Mouse (Mus musculus) stomach, embryonic 14.5 days (tissue): ENCODE measurements around the gene Nabp2. TPM values are rescaled to one million over a fixed set of nuclear protein-coding genes. Genes with fewer than 3 reads are reported as not detected.

ENCODE experiments used
- ATAC-seq: fragments of 200-750 bp; cut with Nextera tagmentation; 2 replicates; pipeline ENCODE4 v1.8.0; 2017; ENCODE audit warnings: low read depth, moderate TSS enrichment; ENCODE audit not compliant: insufficient number of reproducible peaks, insufficient read depth, low FRiP score
- H3K27ac ChIP-seq: fragments of 300-500 bp; sonication (generic); 2 replicates; pipeline ENCODE4 v1.5.1; 2014; ENCODE audit warnings: mild to moderate bottlenecking, low read length, moderate library complexity, mixed read lengths
- H3K27me3 ChIP-seq: fragments of 300-500 bp; sonication (generic); 2 replicates; pipeline ENCODE4 v1.6.1; 2014; ENCODE audit warnings: low read length, control low read depth, mixed read lengths; ENCODE audit not compliant: control insufficient read depth, insufficient read depth
- H3K36me3 ChIP-seq: fragments of 300-500 bp; sonication (generic); 2 replicates; pipeline ENCODE4 v1.6.1; 2014; ENCODE audit warnings: mild to moderate bottlenecking, control low read depth, low read length, moderate library complexity, mixed read lengths; ENCODE audit not compliant: control insufficient read depth, insufficient read depth
- H3K4me1 ChIP-seq: fragments of 300-500 bp; sonication (generic); 2 replicates; pipeline ENCODE4 v1.6.1; 2014; ENCODE audit warnings: low read length, control low read depth, mixed read lengths; ENCODE audit not compliant: control insufficient read depth, insufficient read depth
- H3K4me2 ChIP-seq: fragments of 300-500 bp; sonication (generic); replicated peaks from 2 replicates; pipeline ENCODE4 v1.6.1; 2014; ENCODE audit warnings: low read depth, low read length, control low read depth
- H3K4me3 ChIP-seq: fragments of 300-500 bp; sonication (generic); 2 replicates; pipeline ENCODE4 v1.5.1; 2014; ENCODE audit warnings: low read depth, low read length, control low read depth
- H3K9ac ChIP-seq: fragments of 300-500 bp; sonication (generic); replicated peaks from 2 replicates; pipeline ENCODE4 v1.6.1; 2014; ENCODE audit warnings: low read depth, mild to moderate bottlenecking, control low read depth, low read length, moderate library complexity, mixed read lengths
- H3K9me3 ChIP-seq: fragments of 300-500 bp; sonication (generic); 2 replicates; pipeline ENCODE4 v1.6.1; 2016; ENCODE audit warnings: low read depth, low read length, control low read depth; ENCODE audit not compliant: control insufficient read depth
- WGBS: fragments of 180-500 bp; shearing (Covaris S2); extraction: QIAGEN DNeasy Blood & Tissue Kit; methylation state at CpG from one replicate; pipeline ENCODE4 v1.1.7; 2014; 5-methylcytosine and 5-hydroxymethylcytosine counted together
- polyA plus RNA-seq: library from polyadenylated mRNA; unstranded; fragments of >200 nt; fragmentation: Nextera tagmentation; extraction: Ambion mirVana; gene quantifications from 2 replicates; pipeline ENCODE4 v1.2.1, GENCODE M21; 2014

The Nabp2 gene
- polyA plus RNA-seq, 1 experiment from 2014 or later, result 86.7 TPM

DNA sequence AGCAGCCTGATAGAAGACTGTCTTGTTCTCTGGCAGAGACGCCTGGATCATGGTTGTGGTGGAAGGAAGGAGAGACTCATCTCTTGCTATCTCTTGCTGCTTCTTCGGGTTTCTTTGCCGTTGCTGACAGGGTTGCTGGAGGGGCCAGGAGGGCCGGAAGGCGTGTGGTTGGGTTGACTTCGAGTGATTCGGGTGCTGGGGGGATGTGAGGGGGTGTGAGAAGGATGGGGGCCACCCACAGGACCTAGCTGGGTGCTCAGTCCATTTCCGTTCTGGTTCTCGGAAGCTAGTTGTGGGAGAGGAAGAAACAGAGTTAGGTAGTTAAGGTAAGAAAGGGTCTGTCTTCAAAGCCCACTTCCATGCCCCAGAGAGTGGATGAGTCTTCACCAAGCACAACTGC, 9.7 kb downstream of the Nabp2 start:
- no peaks in the 10 kb centered on the region for H3K27me3 ChIP-seq

DNA sequence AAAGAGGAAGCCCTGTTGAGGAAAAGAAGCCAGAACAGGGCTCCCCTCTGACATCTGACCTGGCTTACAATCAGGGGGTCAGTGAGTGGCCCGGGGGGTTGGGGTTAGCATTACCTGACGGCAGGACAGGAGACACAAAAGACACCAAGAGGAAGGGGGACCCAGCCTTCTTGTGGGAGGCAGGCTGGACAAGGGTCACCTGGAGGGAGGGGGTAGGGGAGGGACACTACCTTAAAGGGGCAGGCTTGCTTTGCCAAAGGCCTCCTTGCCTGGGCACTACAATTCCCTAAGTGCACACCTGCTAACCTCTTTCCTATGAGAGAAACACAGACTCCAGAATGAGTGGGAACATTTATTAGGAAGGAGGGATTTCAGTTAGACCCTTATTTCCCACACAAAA, 10.2 kb downstream of the Nabp2 start, which contains the start of gene Slc39a5:
Gene Slc39a5 (minus strand): TSS at position 174 of the 400 bp plus-strand sequence.
- Histone ChIP-seq H3K4me1 (no peaks in the 10 kb centered on the region), H3K9ac (no peak within 1 kb of the TSS), H3K4me3 (no peak within 1 kb of the TSS), H3K4me2 (no peak within 1 kb of the TSS), H3K27ac (no peak within 1 kb of the TSS), H3K36me3 (no peaks in the 10 kb centered on the region; the same call in 1 of the 2 replicates), H3K27me3 (no peaks in the 10 kb centered on the region), H3K9me3 (no peaks in the 10 kb centered on the region)
- WGBS, result 24% methylated on average over 2 of the region's 2 CpGs
- ATAC-seq, result no peak

More for the DNA sequence above, 9.7 kb downstream of the Nabp2 start:
- Histone ChIP-seq H3K36me3 (no peaks in the 10 kb centered on the region; the same call in 1 of the 2 replicates), H3K27ac (no peak overlapping the region), H3K9me3 (no peaks in the 10 kb centered on the region), H3K9ac (no peak overlapping the region), H3K4me1 (no peaks in the 10 kb centered on the region), H3K4me3 (no peak overlapping the region), H3K4me2 (no peak overlapping the region)
- WGBS, result 79% methylated on average over 9 of the region's 9 CpGs
- ATAC-seq, result no peak

DNA sequence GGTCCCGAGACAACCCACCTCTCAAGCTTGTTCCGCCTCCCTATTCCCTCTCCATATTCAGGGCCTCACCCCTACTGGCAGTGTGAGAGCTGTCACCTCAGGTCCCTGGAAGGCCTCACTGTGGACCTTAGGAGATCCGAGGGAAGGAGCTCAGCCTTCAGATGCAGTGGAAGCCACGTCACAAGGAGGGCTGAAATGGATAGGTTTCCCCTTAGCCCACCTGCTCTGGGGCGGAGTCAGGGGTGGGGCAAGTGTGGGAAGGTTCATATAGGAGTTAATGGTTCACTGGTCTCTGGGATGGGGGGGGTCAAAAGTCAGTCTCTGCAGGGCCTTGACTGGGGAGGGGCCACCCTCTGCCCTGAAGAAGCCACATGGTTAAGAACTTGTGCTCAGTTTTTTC, 11.0 kb downstream of the Nabp2 start:
- H3K4me1 ChIP-seq, result no peaks in the 10 kb centered on the region
- peaks cover 5% of the 10 kb centered on the region; the same call in 1 of the 2 replicates for H3K36me3 ChIP-seq
- 26% methylated on average over 5 of the region's 5 CpGs for WGBS
- no peak overlapping the region for H3K27ac ChIP-seq
- H3K27me3 ChIP-seq, result no peaks in the 10 kb centered on the region
- no peak overlapping the region for H3K4me3 ChIP-seq
- no peak overlapping the region for H3K9ac ChIP-seq
- peak; percentile 70 for ATAC-seq
- H3K9me3 ChIP-seq, result no peaks in the 10 kb centered on the region
- H3K4me2 ChIP-seq, result no peak overlapping the region

DNA sequence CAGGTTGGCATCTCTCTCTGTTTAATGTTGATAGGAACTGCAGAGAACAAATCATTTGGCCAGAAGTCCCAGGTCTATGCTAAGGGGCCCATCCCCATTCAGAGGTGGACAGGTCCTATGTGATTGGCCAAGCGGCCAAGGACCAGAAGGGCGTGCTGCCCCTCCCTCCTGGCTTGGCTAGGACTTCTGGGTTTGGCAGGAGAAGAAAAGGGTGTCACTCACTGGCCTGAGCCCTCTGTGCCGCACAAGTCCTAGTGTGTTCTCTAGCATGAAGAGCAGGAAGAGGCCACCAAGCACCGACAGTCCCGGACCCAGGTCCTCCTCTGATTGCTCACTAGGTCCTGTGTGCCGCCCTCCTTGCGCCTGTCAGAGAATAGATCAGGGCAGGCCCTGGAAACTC, 13.8 kb downstream of the Nabp2 start:
- no peak for ATAC-seq

DNA sequence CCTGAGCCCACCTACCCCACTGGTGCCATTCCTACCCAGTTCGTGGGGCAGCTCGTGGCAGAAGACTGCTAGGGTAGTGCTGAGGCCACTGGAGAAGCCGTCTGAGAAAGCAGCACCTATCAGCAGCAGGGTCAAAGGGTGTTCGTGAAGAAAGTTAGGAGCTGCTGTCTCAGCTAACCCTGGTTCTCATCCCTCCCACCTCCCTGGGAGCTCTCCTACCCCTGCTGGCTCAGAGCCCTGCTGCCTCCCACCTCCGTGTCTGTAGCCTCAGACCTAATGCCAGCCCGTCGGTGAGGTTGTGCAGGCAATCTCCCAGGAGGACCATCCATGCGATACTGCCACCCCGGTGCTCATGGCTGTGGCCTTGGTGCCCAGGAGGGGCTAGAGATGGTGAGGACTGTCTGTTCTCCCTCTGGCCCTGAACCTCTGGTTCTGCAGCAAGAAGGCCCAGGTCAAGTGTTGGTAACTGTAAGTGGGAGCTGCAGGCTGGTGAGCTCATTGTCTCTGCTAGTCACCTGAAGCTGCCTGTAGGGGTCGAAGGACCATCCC, 14.5 kb downstream of the Nabp2 start:
- ATAC-seq, result no peak
- Histone ChIP-seq H3K27ac (no peak overlapping the region), H3K27me3 (no peaks in the 10 kb centered on the region), H3K9me3 (no peaks in the 10 kb centered on the region), H3K4me3 (no peak overlapping the region), H3K9ac (no peak overlapping the region), H3K36me3 (peaks cover 25% of the 10 kb centered on the region), H3K4me1 (no peaks in the 10 kb centered on the region), H3K4me2 (no peak overlapping the region)
- WGBS, result 68% methylated on average over 10 of the region's 10 CpGs

More for the DNA sequence above, 13.8 kb downstream of the Nabp2 start:
- Histone ChIP-seq H3K4me3 (no peak overlapping the region), H3K4me2 (no peak overlapping the region), H3K9me3 (no peaks in the 10 kb centered on the region), H3K27ac (no peak overlapping the region), H3K9ac (no peak overlapping the region), H3K36me3 (peaks cover 20% of the 10 kb centered on the region), H3K27me3 (no peaks in the 10 kb centered on the region), H3K4me1 (no peaks in the 10 kb centered on the region)
- WGBS, result 60% methylated on average over 7 of the region's 7 CpGs

DNA sequence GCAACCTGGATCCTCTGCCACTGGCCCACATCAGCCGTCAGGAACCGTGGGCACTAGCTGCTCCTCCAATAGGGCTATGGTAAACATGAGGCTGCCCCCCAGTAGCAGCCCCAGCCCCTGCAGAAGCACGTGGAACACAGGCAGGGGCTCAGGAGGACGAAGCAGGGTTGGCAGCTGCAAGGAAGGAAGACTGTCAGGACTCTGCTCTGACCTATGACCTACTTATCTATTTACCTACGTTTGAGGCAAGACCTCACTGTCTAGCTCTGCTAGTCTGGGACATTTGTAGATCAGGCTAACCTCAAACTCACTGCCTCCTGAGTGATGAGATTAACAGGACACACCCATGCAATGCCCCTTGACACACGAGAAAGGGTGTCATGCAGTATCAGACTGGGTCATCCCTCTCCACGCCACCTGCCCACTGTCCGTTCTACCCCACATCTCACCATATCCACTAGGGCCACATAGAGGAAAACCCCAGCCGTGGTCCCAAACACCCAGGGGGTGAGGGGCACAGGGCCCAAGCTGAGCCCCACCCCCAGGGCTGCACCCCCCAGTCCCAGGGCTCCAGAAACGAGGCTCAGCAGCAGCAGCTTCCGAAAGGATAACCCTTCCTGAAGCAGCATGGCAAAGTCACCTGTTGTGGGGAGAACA, 15.1 kb downstream of the Nabp2 start:
- peaks cover 32% of the 10 kb centered on the region for H3K36me3 ChIP-seq
- 49% methylated on average over 11 of the region's 11 CpGs for WGBS
- H3K9ac ChIP-seq, result no peak overlapping the region
- no peak overlapping the region for H3K27ac ChIP-seq
- H3K9me3 ChIP-seq, result no peaks in the 10 kb centered on the region
- no peak overlapping the region for H3K4me2 ChIP-seq
- H3K4me1 ChIP-seq, result no peaks in the 10 kb centered on the region
- ATAC-seq, result no peak
- H3K4me3 ChIP-seq, result no peak overlapping the region
- no peaks in the 10 kb centered on the region for H3K27me3 ChIP-seq

DNA sequence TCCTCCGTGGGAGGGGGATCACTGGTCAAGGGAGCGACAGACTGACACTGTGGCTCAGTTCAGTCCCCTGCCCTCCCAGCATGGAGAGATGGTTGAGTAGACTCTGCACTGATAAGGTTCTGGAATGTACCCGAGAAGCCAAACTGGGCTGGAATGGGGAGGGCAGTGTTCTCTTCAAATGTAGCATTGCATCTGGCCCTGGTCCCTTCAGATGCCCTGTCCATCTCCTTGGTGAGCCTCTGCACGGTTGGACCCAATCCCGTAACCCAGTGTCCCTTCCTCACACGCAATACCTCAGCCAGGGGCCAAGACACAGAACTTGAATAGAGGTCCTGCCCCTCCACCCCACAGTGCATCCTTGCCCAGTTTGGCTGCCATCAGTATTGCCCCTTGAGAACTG, 19.4 kb downstream of the Nabp2 start:
- H3K9ac ChIP-seq, result no peak overlapping the region
- WGBS, result 78% methylated on average over 6 of the region's 6 CpGs
- no peaks in the 10 kb centered on the region for H3K4me1 ChIP-seq

DNA sequence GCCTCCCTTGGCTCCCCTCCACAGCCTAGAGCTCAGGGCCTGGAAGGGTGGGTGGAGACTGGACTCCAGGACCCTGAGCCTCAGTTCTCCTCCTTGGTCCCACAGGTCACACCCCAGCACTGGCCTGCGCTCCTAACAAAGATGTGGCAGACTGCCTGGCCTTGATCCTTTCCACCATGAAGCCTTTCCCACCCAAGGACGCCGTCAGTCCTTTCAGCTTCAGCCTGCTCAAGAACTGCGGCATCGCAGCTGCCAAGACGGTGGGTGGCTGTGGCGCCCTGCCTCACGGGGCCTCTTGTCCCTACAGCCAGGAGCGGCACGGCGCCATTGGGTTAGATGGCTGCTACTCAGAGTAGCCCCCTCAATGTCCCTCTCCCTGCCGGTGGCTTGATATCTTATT, 20.9 kb downstream of the Nabp2 start:
- peaks cover 84% of the 10 kb centered on the region for H3K36me3 ChIP-seq
- no peaks in the 10 kb centered on the region for H3K4me1 ChIP-seq
- H3K9ac ChIP-seq, result no peak overlapping the region
- no peaks in the 10 kb centered on the region for H3K27me3 ChIP-seq
- H3K4me2 ChIP-seq, result no peak overlapping the region
- no peak overlapping the region for H3K4me3 ChIP-seq
- no peaks in the 10 kb centered on the region for H3K9me3 ChIP-seq
- H3K27ac ChIP-seq, result no peak overlapping the region
- ATAC-seq, result no peak
- WGBS, result 85% methylated on average over 12 of the region's 12 CpGs

More for the DNA sequence above, 19.4 kb downstream of the Nabp2 start:
- no peaks in the 10 kb centered on the region for H3K9me3 ChIP-seq
- no peak for ATAC-seq
- no peaks in the 10 kb centered on the region for H3K27me3 ChIP-seq
- no peak overlapping the region for H3K4me2 ChIP-seq
- no peak overlapping the region for H3K27ac ChIP-seq
- no peak overlapping the region for H3K4me3 ChIP-seq
- peaks cover 75% of the 10 kb centered on the region for H3K36me3 ChIP-seq
